Mouse (Mus musculus) Patski (cell line): ENCODE measurements at regions not wholly inside any gene's neighbourhood (a gene's known extent, or its start where the extent isn't known, plus 50 kb on each side); places are given as distances from the start of the nearest gene placed in this dataset.
"Not testable (repeated sequence)": the region's sequence is repeated elsewhere in the genome, so short reads cannot be mapped to it uniquely, and the experiment has no call there.

Source experiments
- ATAC-seq: fragments of 100-300 bp; one replicate; pipeline ENCODE4 v1.8.0; 2021
- CTCF ChIA-PET: fragments of 350-600 bp; sonication (Branson Sonifier 250); formaldehyde crosslinking; loops from one replicate; lab custom pipeline; 2022; ENCODE audit warnings: inconsistent platforms; lab: Charles Lee
- POLR2A ChIA-PET: fragments of 350-600 bp; sonication (Branson Sonifier 250); formaldehyde crosslinking; loops from one replicate; lab custom pipeline; 2022; ENCODE audit warnings: antibody characterized with exemption, inconsistent platforms; lab: Charles Lee
- DNase-seq: peaks from one replicate; pipeline ENCODE4 v3.0.0-alpha.2; 2011; ENCODE audit warnings: low read depth, low spot score
- H3K27me3 ChIP-seq: fragments of 371-371 bp; one replicate; pipeline ENCODE4 v1.5.1; 2021
- CTCF ChIP-seq: fragments of 100-300 bp; IDR thresholded peaks from one replicate; pipeline ENCODE4 v1.5.1; 2021
- in situ Hi-C: fragments of 300-500 bp; cut with MboI; formaldehyde crosslinking; loops from 3 replicates; pipeline ENCODE4 v1.11.1; 2018; ENCODE audit warnings: low pct_unique_long_range_greater_than_20kb, mixed read lengths

- H3K27me3 ChIP-seq = no peaks in the 10 kb centered on the region
- no peak for TF ChIP-seq CTCF
- ChIA-PET CTCF (interaction anchor here (0.8 to 1.0 kb wide), 2 partner anchors 22 kb away, joined by 3 read pairs; no protein-coding TSS in a partner anchor), POLR2A (interaction anchor here (0.7 kb wide), 1 partner anchor 14 kb away, joined by 3 read pairs; no protein-coding TSS in a partner anchor)
- in situ Hi-C loops = no loop called here
- DNase-seq (no peak), ATAC-seq (no peak)
Observed at GRCm38 (mm10) chr6:6388835-6389440, 172.0 kb upstream of the Slc25a13 start.

GRCm38 (mm10) chr6:6387571-6387970, 170.6 kb upstream of the Slc25a13 start:
- in situ Hi-C loops = no loop called here
- no peak for TF ChIP-seq CTCF
- ChIA-PET POLR2A (no interaction called here), CTCF (no interaction called here)
- ATAC-seq (no peak), DNase-seq (no peak)
- H3K27me3 ChIP-seq = no peaks in the 10 kb centered on the region

GRCm38 (mm10) chr6:6384971-6385370, 168.0 kb upstream of the Slc25a13 start:
- ATAC-seq = no peak
- TF ChIP-seq CTCF = no peak
- in situ Hi-C loops = no loop called here
- DNase-seq = no peak
- ChIA-PET CTCF (no interaction called here), POLR2A (no interaction called here)
- H3K27me3 ChIP-seq = no peaks in the 10 kb centered on the region

- ChIA-PET POLR2A (interaction anchor here (0.5 kb wide), 1 partner anchor 516 kb away, joined by 3 read pairs; no protein-coding TSS in a partner anchor), CTCF (no interaction called here)
- ATAC-seq (no peak), DNase-seq (no peak)
- TF ChIP-seq CTCF = no peak
- in situ Hi-C loops = no loop called here
- no peaks in the 10 kb centered on the region for H3K27me3 ChIP-seq
Observed at GRCm38 (mm10) chr6:6384441-6384840, 167.5 kb upstream of the Slc25a13 start.

- TF ChIP-seq CTCF = no peak
- ChIA-PET CTCF (no interaction called here), POLR2A (no interaction called here)
Observed at GRCm38 (mm10) chr6:6372421-6372820, 155.4 kb upstream of the Slc25a13 start.

GRCm38 (mm10) chr6:6371444-6372093, 154.6 kb upstream of the Slc25a13 start:
- in situ Hi-C loops = loop anchor here (10.0 kb wide), 1 partner anchor 513 kb away; the partner anchor contains the start of gene Dlx5
- ATAC-seq (peak; percentile 8), DNase-seq (no peak)
- ChIA-PET POLR2A (no interaction called here), CTCF (no interaction called here)
- TF ChIP-seq CTCF = no peak
- H3K27me3 ChIP-seq = no peaks in the 10 kb centered on the region

More at GRCm38 (mm10) chr6:6372421-6372820, 155.4 kb upstream of the Slc25a13 start:
- H3K27me3 ChIP-seq = no peaks in the 10 kb centered on the region
- ATAC-seq = no peak
- no peak for DNase-seq
- in situ Hi-C loops = loop anchor here (10.0 kb wide), 1 partner anchor 512 kb away; the partner anchor contains the start of gene Dlx5

GRCm38 (mm10) chr6:6364037-6364436, 147.1 kb upstream of the Slc25a13 start:
- in situ Hi-C loops = no loop called here
- DNase-seq (no peak), ATAC-seq (no peak)
- ChIA-PET CTCF (no interaction called here), POLR2A (no interaction called here)
- H3K27me3 ChIP-seq = no peaks in the 10 kb centered on the region
- TF ChIP-seq CTCF = no peak

GRCm38 (mm10) chr6:6362678-6363354, 145.8 kb upstream of the Slc25a13 start:
- TF ChIP-seq CTCF = no peak
- peak; percentile 60 for ATAC-seq
- CTCF ChIA-PET = no interaction called here

GRCm38 (mm10) chr6:6361181-6361580, 144.2 kb upstream of the Slc25a13 start:
- ATAC-seq, in situ Hi-C loops, CTCF ChIA-PET, POLR2A ChIA-PET, H3K27me3 ChIP-seq, DNase-seq: not testable (repeated sequence)

More at GRCm38 (mm10) chr6:6362678-6363354, 145.8 kb upstream of the Slc25a13 start:
- in situ Hi-C loops = no loop called here
- no peaks in the 10 kb centered on the region for H3K27me3 ChIP-seq
- POLR2A ChIA-PET = no interaction called here
- DNase-seq = peak; percentile 46

GRCm38 (mm10) chr6:6357477-6357876, 140.5 kb upstream of the Slc25a13 start:
- DNase-seq = no peak
- ChIA-PET POLR2A (no interaction called here), CTCF (no interaction called here)
- ATAC-seq = no peak
- no peaks in the 10 kb centered on the region for H3K27me3 ChIP-seq
- TF ChIP-seq CTCF = no peak
- in situ Hi-C loops = no loop called here

GRCm38 (mm10) chr6:6356967-6357366, 140.0 kb upstream of the Slc25a13 start:
- POLR2A ChIA-PET = no interaction called here
- ATAC-seq (no peak), DNase-seq (no peak)
- CTCF ChIA-PET = no interaction called here
- in situ Hi-C loops = no loop called here
- no peaks in the 10 kb centered on the region for H3K27me3 ChIP-seq
- TF ChIP-seq CTCF = no peak
